Mouse (Mus musculus) adrenal gland, postnatal 36 days (tissue): ENCODE measurements around the gene Gse1. TPM values are rescaled to one million over a fixed set of nuclear protein-coding genes. Genes with fewer than 3 reads are reported as not detected.

Experiments
- DNase-seq, 2 experiments: peaks; one replicate each; pipeline ENCODE4 v3.0.0; 2021; ENCODE audit warnings: mixed read lengths in 1 of 2
- total RNA-seq, 2 experiments: library from RNA; stranded (reverse); gene quantifications; 2 replicates each; pipeline ENCODE4 v1.2.3; 2021

Gse1 gene
- total RNA-seq, 2 experiments from 2014 or later: 25.9 to 30.2 TPM

DNA sequence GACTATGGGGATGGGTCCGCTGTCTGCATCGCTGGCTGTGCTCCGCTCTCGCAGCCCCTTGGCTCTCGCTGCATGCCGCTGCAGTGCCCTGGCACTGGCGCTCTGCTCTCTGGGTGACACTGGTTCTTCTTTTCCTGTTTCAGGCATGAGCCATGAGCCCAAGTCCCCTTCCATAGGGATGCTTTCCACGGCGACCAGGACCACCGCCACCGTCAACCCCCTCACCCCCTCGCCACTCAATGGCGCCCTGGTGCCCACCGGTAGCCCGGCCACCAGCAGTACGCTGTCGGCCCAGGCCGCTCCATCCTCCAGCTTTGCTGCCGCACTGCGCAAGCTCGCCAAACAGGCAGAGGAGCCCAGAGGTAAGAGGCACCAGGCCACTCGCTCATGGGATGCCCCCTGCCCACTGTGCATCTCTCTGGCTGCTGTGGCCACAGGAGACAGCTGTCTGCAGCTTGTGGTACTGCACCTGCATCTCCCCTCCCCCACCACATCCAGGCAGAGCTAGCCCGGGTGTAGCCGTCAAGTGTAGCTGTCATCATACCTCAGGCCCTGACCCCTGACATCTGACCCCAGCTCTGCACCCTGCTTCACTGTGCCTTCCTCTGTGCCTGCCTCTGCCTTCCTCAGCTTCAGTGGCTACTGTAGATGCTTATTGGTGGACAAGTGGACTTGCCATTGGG lies 325.3 kb downstream of the Gse1 start:
- no peak for DNase-seq

GRCm38 (mm10) chr8:120554466-120555039 lies 326.3 kb downstream of the Gse1 start:
- no peak for DNase-seq

DNA sequence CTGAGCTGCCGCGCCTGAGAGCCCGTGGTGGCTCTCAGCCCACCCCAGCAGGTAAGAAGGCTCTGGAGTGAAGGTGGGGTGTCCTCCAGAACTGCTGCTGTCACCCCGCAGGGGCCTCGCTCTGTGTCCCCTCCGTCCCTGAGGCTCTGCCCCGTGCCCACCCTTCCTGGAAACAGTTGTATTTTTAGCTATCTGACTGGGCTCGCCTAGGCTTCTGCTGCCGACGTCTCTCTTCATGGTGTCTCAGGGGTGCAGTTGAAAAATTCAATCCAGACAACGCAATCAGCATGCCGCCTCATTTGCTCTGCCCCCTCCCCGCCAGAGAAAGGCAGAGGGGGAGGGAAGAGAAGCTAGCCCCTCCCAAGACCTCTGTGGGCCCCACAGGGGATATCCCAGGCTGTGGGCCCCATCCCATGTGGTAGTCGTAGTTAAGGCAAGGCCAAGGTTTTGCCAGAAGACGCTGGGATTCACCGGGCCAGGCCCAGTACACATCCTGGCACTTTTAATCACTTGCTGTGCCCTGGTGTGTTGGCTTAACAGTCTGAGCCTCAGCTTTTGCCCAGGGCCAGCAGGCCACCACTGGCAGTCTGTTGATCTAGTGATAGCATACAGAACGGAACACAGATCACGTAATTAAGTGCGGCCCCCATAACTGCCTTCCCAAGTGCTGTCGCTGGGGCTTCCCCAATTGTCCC lies 328.1 kb downstream of the Gse1 start:
- no peak for DNase-seq

DNA sequence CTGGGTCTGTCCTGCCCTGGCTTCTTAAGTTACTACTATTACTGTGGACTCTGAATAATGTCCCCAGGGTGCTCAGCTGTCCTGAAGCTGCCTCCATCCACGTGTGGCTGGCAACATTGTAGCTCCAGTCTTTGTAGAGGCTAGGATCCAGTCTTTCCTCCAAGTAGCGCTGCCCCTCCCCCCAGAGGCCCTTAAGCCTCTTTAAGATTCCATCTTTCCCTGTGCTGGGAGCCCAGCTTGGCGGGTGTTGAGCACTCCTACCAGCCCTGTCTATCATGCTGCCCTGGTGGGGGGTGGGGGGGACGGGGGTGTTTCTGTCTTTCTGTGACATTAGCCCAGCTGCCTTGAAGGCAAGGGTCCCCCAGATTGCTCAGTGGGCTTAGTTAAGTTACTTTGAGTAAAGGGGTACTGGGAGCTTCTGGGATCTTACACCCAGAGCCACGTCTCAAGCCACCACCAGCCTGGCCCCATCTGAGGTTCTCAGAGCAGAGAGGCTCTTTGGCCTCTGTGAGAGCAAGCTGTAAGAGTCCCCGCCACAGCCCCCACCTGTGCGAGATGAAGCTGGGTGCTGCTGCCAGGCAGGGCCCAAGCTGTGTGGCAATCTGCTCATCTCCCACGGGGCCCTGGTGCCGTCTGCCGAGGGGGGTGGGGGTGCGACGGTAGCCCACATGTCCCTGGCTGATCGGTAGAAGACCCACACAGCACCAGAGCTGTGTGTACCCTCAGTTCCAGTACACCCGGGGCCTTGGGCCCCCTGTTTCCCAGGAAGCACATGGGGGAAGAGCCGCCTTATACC lies 329.1 kb downstream of the Gse1 start:
- no peak for DNase-seq

DNA sequence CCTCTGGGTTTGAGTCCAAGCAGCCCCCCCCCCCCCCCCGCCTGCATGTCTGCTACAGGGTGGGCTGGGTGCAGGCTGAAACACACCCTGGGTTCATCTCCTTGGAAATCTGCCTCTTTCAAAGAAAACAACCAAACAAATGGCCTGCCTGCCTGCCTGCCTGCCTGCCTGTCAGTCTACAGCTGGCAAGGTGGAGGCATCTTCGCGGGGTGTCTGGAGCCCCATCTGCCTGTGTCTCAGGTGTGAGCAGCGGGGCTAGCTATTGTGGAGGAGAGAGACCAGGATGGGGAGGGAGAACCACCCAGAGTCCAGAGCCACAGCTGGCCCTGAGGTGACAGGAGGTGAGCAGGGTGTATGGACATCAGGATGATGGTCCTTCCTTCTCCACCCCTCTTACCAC lies 329.9 kb downstream of the Gse1 start:
- DNase-seq: no peak

GRCm38 (mm10) chr8:120559654-120560053 lies 331.4 kb downstream of the Gse1 start:
- no peak for DNase-seq

DNA sequence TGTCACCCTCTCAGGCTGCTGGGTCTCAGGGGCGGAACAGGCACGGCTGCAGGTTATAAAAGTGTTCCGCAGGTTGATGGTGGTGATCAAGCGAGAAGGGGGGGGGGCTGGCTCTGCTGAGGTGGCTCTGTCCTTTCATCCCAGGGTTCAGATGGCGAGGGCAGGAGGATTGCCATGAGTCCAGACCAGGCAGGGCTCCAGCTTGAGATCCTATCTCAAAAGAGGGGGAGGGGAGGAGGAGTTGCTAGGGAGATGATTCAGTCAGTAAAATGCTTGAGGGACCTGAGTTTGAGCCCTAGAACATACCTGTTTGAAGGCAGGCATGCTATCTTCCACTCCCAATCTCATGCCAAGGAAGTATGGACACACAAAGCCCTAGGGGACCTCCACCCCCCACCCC lies 332.3 kb downstream of the Gse1 start:
- DNase-seq: no peak

- DNase-seq: no peak
Measured at GRCm38 (mm10) chr8:120561539-120562435, 333.5 kb downstream of the Gse1 start.

DNA sequence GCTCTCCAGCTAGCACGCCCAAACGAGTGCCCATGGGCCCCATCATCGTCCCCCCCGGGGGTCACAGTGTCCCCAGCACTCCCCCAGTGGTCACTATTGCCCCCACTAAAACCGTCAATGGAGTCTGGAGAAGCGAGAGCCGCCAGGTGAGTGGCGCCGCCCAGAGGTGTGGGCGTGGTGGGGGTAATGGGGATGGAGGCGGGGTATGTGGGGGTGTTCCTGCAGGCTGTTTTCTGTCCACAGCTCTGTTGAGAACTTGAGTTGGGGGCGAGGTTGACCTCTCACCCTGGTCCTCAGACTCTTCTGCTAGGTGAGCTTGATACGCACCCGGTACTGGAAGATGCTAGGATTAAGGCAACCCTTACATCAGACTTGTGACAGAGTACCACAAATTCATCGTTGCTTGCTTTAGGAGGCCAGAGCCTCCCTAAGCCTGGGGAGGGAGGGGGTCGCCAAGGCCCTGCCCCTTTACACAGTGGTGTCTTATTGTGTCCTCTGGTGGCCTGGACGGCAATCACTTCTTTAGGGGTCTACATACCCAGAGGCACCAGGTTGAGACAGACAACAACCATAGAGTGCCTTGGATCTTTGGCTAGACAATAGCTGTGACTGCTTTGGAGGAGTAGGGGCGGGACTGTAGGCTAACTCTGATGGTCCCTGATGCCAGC lies 334.6 kb downstream of the Gse1 start:
- DNase-seq: no peak

DNA sequence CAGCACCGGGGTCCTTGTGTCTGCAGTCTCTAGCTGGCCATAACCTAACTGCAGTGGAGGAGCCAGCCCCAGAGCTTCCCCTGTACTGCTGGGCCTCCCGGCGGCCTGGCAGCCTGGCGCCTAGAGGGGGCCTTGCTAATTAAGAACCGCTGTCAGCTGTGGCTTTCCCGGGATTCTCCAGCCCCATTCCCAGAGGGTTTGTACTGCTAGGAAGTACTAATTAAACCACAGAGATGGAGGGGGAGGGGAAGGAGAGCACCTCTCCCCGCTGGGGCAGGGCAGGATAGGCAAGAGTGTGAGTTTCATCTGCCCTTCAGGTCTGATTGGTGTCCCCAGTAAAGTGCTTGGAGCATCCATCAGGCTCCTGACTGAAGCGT lies 335.1 kb downstream of the Gse1 start:
- no peak for DNase-seq

DNA sequence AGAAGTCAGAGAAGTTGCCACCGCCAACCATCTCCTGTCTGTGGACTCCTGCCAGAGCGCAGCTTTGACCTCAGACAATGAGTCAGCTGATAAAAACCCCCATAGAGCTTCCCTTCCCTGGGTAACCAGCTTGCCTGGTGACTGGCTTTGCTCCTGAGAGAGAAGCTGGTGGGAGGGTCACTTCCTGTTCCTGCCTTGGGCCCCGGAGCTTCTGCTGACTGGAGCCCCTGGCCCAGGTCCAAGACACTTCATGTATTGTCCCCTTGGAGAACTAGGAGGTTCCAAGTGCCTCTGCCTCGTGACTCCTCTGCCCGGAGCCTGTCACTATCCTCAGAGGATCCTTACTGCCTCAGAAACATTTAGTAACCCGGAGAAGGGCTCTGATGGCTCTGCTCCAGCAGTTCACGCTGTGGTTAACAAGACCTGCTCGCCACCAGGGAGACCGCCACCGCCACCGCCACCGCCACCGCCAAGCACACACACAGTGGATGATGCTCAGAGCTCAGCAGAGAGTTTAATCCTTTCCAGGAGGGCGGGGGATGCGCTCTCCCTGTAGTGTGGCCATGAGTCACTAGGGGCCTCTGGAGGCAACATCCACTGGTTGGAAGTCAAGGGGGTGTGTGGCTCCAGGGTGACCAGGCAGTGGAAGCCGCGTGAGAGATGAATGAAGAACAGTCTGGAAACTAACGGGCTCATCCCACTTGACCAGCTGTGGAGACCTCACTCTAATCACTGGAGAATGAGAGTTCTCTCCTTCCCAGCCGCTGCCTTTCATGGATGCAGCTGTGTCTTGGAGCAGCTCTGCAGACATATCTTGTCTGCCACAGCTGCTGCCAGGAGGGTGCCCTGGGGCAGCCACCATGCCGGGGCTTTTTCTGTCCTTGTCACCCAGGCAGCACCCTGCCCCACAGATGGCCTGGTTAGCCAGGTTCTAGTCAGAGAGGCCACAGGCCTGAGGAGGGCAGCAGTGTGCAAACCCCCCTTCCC lies 335.9 kb downstream of the Gse1 start:
- DNase-seq: peak; percentile 89 to 94

DNA sequence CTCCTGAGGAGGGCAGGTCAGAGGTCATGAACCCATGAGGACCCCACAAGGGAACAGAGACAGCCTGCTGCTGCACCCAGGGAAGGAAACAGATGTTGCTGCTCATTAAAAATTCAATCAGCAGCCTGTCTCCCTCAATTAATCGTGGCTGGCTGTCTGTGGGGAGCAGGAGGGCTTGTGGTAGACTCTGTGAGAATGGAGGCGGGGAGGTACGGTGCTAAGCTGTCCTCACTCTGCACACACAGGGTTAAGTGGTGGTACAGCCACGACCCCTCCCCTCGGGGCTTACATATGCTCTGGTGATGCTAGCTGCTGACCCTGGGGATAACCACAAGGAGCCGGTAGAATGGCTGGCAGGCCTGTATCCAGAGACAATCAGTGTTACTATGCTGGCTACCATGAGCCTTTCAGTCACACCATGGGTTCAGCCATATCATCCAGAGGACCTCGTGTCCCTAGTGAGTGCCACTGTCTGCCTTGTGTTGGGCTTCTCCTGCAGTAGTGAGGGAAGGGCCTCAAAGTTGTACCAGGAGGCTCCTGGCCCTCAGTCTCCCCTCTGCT lies 337.0 kb downstream of the Gse1 start:
- no peak for DNase-seq

GRCm38 (mm10) chr8:120566681-120567080 lies 338.4 kb downstream of the Gse1 start:
- DNase-seq: no peak

GRCm38 (mm10) chr8:120567731-120568130 lies 339.5 kb downstream of the Gse1 start:
- no peak for DNase-seq

DNA sequence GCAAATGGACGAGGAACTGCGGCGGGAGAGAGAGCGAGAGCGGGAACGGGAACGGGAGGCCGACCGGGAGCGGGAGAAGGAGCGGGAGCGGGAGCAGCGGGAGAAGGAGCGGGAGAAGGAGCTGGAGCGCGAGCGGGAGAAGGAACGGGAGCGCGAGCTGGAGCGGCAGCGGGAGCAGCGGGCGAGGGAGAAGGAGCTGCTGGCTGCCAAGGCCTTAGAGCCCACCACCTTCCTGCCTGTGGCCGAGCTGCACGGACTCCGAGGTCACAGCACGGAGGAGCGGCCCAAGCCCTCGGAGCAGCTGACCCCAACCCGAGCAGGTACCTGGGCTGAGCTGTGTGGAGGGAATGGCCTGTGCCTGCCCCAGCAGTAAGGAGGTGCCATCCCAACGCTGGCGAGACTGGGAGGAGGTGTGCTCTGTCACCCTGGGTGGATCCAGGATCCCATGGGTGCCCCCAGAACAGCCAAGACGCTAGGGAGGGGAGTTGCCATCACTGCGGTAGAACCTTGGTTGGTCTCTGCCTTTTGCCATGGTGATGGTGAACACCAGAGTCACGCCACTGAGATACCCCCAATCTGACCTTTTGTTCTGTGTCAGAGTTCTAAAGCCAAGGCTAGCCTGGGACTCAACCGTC lies 340.0 kb downstream of the Gse1 start:
- DNase-seq: no peak

DNA sequence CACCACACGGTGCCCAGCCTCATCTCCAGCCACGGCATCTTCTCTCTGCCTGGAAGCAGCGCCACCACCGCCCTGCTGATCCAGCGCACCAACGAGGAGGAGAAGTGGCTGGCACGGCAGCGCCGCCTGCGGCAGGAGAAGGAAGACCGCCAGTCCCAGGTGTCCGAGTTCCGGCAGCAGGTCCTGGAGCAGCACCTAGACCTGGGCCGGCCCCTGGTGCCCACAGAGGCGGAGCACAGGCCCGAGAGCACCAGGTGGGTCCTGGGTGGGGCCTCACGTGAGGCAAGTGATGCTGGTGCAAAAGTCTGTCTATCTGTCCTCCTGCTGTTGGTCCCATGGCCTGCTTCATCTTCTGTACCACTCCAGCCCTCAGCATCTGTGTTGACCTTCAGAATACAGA lies 340.9 kb downstream of the Gse1 start:
- DNase-seq: no peak

DNA sequence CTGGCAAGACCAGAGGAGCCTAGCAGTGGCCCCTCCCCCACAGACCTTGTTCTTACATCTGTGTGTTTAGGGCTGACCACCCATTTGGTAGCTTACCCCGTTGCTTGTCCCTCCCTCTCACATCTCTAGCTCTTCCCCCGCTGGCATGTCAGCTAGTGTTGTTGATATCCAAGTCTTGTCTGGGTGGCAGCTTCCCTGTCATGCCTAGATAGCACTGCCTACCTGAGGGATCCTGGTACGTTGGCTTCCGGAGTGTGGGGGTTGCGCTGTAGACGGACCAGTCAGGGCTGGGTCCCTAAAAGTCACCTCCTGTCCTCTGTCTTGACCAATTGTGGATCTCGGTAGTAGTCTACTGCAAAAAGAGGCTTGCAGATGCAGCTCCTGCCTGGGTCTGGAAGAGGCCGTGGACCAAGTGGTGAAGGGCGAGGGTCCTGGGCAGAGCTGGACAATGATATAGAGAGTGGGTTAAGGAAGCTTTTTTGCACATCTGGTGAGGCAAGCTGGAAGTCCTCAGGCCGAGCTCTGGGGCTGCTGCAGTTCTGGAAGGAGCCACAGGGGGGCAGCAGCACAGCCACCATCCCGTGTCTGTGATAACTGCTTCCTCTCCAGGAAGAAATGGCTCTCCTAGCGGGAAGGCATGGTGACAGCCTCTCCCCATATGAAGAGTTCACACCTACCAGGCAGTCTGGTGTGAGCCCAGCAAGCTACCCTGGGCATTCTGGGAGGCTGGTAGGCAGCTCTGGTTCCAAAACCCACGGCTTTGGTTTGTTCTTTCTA lies 341.9 kb downstream of the Gse1 start:
- DNase-seq: peak; percentile 79 to 87

DNA sequence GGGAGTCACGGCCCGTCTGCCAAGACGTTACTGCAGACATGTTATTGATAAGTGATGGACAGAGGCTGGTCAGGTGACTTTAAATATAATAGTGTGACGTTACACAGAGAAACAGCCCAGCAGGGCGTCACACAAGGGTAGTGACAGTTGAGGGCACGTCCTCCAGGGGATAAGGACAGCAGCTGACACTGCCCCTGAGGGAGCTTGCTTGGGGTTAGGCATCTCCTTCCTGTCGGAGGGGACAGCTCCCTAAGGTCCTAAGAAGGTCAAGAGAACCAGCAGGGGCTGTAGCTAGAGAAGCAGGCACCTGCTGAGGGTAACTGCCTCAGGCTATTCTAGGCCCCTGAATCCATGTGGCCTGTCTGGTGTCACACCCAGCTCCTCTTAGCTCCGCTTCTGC lies 343.3 kb downstream of the Gse1 start:
- no peak for DNase-seq
